Mouse (Mus musculus) CD4-positive naive resting alpha-beta T cell, adult 57 days (primary cell): ENCODE results near the gene Dnajc28. TPM values are rescaled to one million over a fixed set of nuclear protein-coding genes. Genes with fewer than 3 reads are reported as not detected.

ENCODE experiments used
- total RNA-seq: library from RNA; stranded (reverse); gene quantifications from one replicate; pipeline ENCODE4 v1.2.4, GENCODE M21; 2023

The Dnajc28 gene
- total RNA-seq: 1.4 TPM

DNA sequence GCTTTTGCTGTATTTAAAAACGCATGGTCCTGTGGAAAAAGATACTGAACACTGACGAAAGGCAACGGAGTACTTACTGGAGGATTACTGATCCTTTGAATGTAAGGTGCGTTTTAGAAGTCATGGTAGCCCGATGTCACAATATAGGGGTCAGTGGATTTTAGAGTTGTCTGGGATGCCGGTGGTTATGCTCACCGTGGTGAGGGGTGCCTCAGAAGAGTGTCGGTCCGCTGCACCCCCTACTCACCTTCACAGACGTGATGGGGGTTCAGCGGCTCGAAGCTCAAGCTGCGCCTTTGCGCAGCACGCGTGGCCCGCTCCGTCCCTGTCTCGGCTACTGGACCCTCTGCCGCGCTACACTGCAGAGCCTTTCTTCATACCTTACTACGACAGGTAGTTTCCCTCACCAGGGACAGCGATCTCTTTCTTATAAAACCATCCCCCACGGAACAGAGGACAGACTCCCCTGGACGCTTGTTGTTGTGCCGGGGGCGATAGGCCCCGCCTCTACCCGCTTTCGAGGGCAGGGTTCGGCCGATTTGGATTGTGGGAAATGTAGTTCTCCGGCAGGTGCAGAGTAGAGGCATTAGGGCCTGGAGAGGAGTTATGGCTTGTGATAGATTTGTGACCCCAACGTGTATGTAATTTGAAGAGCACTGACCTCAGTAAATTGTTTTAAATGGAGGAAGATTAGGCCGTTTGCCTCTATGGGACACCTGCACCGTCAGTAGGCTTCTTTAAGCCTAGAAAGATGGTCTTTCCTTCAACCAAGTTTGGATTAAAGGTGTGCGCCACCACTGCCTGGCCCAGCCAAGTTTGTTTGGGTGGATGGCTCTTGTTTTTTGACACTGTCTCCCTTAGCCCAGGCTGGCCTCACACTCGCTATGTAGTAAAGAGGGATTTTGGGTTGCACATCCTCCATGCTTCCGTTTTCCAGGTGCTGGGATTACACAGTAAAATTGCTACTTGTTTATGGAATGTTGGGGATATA lies at the start of gene Dnajc28:
Gene Dnajc28 (minus strand): TSS at position 516 of the 991 bp plus-strand sequence.

DNA sequence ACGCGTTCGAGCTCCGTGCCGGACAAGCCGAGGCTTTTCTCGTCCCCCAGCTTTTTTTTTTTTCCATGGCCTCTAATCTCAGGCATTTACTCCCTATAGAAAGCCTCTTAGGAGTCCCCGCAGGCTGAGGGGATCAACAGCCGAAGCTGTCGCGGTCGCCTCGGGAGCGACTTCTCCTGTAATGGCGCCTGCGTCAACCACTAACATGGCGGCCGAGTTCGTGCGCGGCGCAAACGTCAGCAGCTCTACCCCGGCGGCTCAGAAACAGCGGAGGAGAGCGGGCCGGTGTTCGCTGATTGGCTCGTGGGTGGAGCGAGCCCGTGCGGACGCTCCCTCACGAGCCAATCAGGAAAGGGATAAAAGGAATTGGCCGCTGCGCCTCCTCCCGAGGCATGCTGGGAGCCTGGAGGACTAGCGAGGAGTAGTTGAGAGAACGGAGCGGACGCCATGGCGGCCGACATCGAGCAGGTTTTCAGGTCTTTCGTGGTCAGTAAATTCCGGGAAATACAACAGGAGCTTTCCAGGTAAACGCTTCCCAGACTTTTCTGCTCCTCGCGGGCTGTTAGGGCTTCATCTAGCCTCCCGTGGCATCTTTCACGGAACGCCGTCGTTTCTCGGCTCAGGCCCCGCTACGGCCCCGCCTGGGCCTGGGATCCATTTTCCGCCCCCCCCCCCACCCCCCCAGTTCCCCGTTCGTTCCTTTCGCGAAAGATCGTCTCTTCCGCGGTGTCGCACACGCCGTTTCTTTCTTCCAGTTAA lies 28.8 kb upstream of the Dnajc28 start, which contains the start of gene Son:
Gene Son (plus strand): TSS at position 46 of the 759 bp plus-strand sequence.

GRCm38 (mm10) chr16:91646681-91647419 lies 28.0 kb upstream of the Dnajc28 start, which contains the start of gene Gart:
Gart (minus strand) TSS chr16:91646952.

GRCm38 (mm10) chr16:91597672-91598010 lies 21.2 kb downstream of the Dnajc28 start, which contains the start of gene Tmem50b:
Tmem50b (minus strand) TSS chr16:91597800.

Other genes with a start within 250 kb of the Dnajc28 start
- 58.4 TPM for gene Ifnar2, start 246.2 kb downstream of the Dnajc28 start, total RNA-seq
- 1.6 TPM for gene Gm21970, start 227.3 kb downstream of the Dnajc28 start, total RNA-seq
- gene Il10rb, start 212.9 kb downstream of the Dnajc28 start, total RNA-seq: 50.6 TPM
- gene Ifnar1, start 133.8 kb downstream of the Dnajc28 start, total RNA-seq: 175 TPM
- gene Ifngr2, start 72.0 kb downstream of the Dnajc28 start, total RNA-seq: 135 TPM
- gene Tmem50b, start 21.2 kb downstream of the Dnajc28 start, total RNA-seq: 21.4 TPM
- 91.0 TPM for gene Gart, start 27.9 kb upstream of the Dnajc28 start, total RNA-seq
- 464 TPM for gene Son, start 28.5 kb upstream of the Dnajc28 start, total RNA-seq
- gene Donson, start 69.7 kb upstream of the Dnajc28 start, total RNA-seq: 176 TPM
- gene Cryzl1, start 109.9 kb upstream of the Dnajc28 start, total RNA-seq: 19.6 TPM
- 7.7 TPM for gene Itsn1, start 110.3 kb upstream of the Dnajc28 start, total RNA-seq